Mouse (Mus musculus) midbrain, embryonic 11.5 days (tissue): Measurements from ENCODE around the gene Col12a1. TPM values are rescaled to one million over a fixed set of nuclear protein-coding genes. Genes with fewer than 3 reads are reported as not detected.

Source experiments
- ATAC-seq: fragments of 200-750 bp; cut with Nextera tagmentation; 2 replicates; pipeline ENCODE4 v1.8.0; 2017; ENCODE audit warnings: moderate TSS enrichment, moderate library complexity; ENCODE audit not compliant: low FRiP score
- DNase-seq: peaks from one replicate; pipeline ENCODE4 v3.0.0; 2015; ENCODE audit warnings: low spot score; ENCODE audit errors: missing footprints
- H3K27ac ChIP-seq: fragments of 300-500 bp; sonication (generic); 2 replicates; pipeline ENCODE4 v1.5.1; 2014; ENCODE audit warnings: low read depth, low read length
- H3K27me3 ChIP-seq: fragments of 300-500 bp; sonication (generic); 2 replicates; pipeline ENCODE4 v1.6.1; 2014; ENCODE audit warnings: mild to moderate bottlenecking, low read length, moderate library complexity, mixed read lengths; ENCODE audit not compliant: control insufficient read depth, insufficient read depth
- H3K36me3 ChIP-seq: fragments of 300-500 bp; sonication (generic); 2 replicates; pipeline ENCODE4 v1.6.1; 2014; ENCODE audit warnings: mild to moderate bottlenecking, low read length, moderate library complexity, mixed read lengths; ENCODE audit not compliant: control insufficient read depth, insufficient read depth
- H3K4me1 ChIP-seq: fragments of 300-500 bp; sonication (generic); 2 replicates; pipeline ENCODE4 v1.6.1; 2014; ENCODE audit warnings: low read length; ENCODE audit not compliant: control insufficient read depth, insufficient read depth
- H3K4me2 ChIP-seq: fragments of 300-500 bp; sonication (generic); 2 replicates; pipeline ENCODE4 v1.6.1; 2014; ENCODE audit warnings: mild to moderate bottlenecking, moderate library complexity
- H3K4me3 ChIP-seq: fragments of 300-500 bp; sonication (generic); 2 replicates; pipeline ENCODE4 v1.5.1; 2014; ENCODE audit warnings: low read depth, low read length
- H3K9ac ChIP-seq: fragments of 300-500 bp; sonication (generic); 2 replicates; pipeline ENCODE4 v1.6.1; 2014; ENCODE audit warnings: low read length
- H3K9me3 ChIP-seq: fragments of 300-500 bp; sonication (generic); 2 replicates; pipeline ENCODE4 v1.6.1; 2016; ENCODE audit warnings: low read length; ENCODE audit not compliant: control insufficient read depth
- WGBS: fragments of 180-500 bp; shearing (Covaris S2); extraction: QIAGEN DNeasy Blood & Tissue Kit; methylation state at CpG from one replicate; pipeline ENCODE4 v1.1.7; 2014; 5-methylcytosine and 5-hydroxymethylcytosine counted together
- polyA plus RNA-seq: library from polyadenylated mRNA; unstranded; fragments of >200 nt; fragmentation: Nextera tagmentation; extraction: Ambion mirVana; gene quantifications from 2 replicates; pipeline ENCODE4 v1.2.1, GENCODE M21; 2014

The Col12a1 gene
- polyA plus RNA-seq, result 14.7 and 17.8 TPM in 2 replicates

DNA sequence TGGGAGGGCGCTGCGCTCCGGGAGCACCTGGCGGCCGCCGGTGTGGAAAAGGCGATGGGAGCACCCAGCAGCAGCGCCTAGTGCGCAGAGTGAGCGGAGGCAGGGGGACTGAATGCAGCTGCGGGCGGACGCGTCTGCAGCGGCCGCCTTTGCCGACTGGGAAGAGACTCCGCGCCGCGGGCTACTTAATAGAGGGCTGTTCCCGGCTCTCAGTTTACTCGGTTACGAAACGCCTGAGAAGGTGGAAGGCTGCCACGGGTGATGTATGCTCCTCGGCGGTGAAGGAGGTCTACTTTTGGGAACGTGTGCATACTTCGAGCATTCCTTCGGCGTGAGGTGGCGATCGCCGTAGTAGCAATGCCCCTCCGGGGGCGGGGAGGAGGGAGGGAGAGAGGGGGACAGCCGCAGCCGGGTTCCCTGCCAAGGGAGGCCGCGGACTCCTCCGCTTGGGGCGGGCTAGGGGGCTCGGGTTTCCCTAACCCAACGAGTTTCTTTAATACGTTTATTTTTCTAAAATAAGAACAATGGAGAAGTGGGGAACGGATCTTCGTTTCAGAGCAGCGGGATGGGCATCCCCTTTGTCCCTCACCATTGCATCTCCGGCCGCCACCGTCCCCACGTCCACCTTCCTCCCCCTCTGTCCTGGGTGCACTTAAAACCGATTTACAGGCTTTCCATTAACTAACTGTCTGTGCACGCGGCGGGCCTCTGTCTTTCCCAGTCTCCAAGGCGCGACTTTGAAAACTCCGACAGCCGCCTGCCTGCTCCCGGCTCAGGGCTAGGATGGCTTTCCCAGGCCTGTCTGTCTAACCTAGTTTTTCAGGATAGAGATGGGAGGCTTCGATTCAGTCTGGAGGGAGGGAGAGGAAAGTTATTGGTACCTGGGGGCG is at the start of gene Col12a1:
Gene Col12a1 (minus strand): TSS at position 351 of the 890 bp plus-strand sequence.
- Histone ChIP-seq H3K4me2 (peak within 1 kb of the TSS; percentile 85), H3K9ac (peak within 1 kb of the TSS; percentile 58), H3K4me3 (peak within 1 kb of the TSS; percentile 49), H3K27ac (no peak within 1 kb of the TSS), H3K4me1 (peaks cover 18% of the 10 kb centered on the region; the same call in 1 of the 2 replicates), H3K9me3 (no peaks in the 10 kb centered on the region), H3K36me3 (no peaks in the 10 kb centered on the region), H3K27me3 (peaks cover 40% of the 10 kb centered on the region)
- ATAC-seq, result peak; percentile 57
- under 1% methylated on average over 59 of the region's 64 CpGs for WGBS
- DNase-seq, result peak; percentile 96

DNA sequence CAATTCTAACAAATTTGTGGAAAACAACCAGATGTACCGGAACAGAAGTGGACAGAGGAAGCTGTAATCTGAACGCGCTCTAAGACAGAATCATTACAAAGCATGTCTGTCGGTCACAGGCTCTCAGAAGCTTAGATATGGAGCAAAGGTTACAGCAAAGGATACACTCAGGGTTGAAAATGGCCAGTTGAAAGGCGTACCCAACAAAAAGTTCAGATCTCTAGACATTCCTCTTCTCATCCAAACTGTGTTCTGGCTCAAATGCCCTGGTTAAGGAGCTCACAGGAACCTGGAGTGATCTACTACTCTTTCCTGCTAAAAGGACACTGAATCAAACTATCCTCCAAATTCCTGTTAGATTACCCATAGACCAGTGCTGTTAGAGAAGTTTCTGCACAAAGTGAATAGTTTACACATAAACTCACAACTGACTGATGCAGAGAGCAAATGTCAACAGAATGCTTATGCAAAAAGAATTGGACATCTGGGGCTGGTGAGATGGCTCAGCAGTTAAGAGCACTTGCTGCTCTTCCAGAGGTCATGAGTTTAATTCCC is 48.4 kb upstream of the Col12a1 start:
- WGBS, result 93% methylated on average over 5 of the region's 5 CpGs
- no peak overlapping the region for H3K4me2 ChIP-seq

DNA sequence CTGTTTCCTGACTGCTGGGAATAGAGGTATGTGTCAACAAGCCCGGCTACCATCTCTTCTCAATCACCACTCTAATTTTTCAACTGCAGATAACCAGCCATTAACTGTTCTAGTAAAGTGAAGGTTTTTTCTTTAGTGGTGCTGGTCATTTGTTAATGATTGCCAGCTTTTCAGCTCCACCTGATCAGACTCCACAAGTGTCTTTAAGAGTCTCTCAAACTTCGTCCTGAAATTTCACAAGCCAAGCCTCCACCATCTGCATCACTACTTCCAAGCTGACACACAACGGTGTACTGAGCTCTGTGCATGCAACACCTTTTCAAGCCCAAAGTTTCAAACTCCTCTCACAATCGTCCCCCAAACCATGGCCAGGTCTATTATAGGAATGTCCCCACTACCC is 46.7 kb upstream of the Col12a1 start:
- Histone ChIP-seq H3K27me3 (no peaks in the 10 kb centered on the region), H3K4me2 (no peak overlapping the region), H3K36me3 (no peaks in the 10 kb centered on the region), H3K4me1 (no peaks in the 10 kb centered on the region), H3K9me3 (no peaks in the 10 kb centered on the region), H3K9ac (no peak overlapping the region), H3K27ac (no peak overlapping the region), H3K4me3 (no peak overlapping the region)
- ATAC-seq (no peak), DNase-seq (no peak)
- 79% methylated on average over 4 of the region's 4 CpGs for whole genome bisulfite sequencing

More for the DNA sequence above, 48.4 kb upstream of the Col12a1 start:
- Histone ChIP-seq H3K4me1 (no peaks in the 10 kb centered on the region), H3K27me3 (no peaks in the 10 kb centered on the region), H3K9ac (no peak overlapping the region), H3K27ac (no peak overlapping the region), H3K9me3 (no peaks in the 10 kb centered on the region), H3K4me3 (no peak overlapping the region), H3K36me3 (no peaks in the 10 kb centered on the region)
- ATAC-seq (no peak), DNase-seq (no peak)

DNA sequence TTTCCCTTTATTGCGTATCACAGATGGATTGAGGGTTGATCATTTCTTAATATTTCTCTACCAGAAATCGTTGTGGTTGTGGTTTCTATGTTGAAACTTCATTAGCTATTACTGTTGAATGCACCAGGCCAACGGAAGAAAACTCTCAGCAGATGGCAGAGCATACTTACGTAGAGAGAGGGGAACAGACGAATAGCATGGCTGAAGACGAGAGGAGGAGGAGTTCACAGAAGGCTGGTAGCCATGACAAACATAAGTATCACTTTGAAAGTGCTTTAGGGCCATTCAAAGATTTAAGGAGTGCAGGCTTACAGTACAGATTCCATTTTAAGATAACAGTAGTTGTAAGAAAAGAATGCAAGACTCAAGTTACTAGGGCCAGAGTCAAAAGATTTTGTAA is 43.9 kb upstream of the Col12a1 start:
- no peak overlapping the region for H3K4me2 ChIP-seq
- H3K27me3 ChIP-seq, result no peaks in the 10 kb centered on the region
- H3K27ac ChIP-seq, result no peak overlapping the region
- no peaks in the 10 kb centered on the region for H3K36me3 ChIP-seq
- WGBS, result 87% methylated on average over 6 of the region's 6 CpGs
- no peak overlapping the region for H3K9ac ChIP-seq
- ATAC-seq (no peak), DNase-seq (no peak)
- H3K9me3 ChIP-seq, result no peaks in the 10 kb centered on the region
- no peak overlapping the region for H3K4me3 ChIP-seq
- H3K4me1 ChIP-seq, result peaks cover 2% of the 10 kb centered on the region

DNA sequence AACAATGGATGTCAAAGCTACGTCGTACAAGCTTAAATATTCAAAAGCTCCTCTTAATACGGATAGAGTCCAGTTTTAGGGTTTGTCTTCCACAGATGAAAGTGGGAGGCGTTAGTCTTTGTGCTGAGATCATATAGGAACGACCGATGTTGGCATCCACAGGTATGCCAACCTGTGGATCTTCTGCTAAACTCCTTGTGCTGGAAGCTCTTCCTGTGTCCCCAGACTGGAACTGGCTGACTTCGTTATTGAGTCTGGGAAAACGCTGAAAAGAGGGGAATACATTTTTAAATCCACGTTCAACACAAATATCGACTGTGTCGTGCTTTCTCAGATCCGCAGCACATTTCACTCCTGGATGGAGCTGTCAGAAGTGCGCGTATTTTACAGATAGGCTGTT is 41.4 kb upstream of the Col12a1 start:
- 7% methylated on average over 14 of the region's 14 CpGs for WGBS
- peak overlapping the region; percentile 71 for H3K27ac ChIP-seq
- peaks cover 2% of the 10 kb centered on the region for H3K4me1 ChIP-seq
- no peaks in the 10 kb centered on the region for H3K9me3 ChIP-seq
- peaks cover 3% of the 10 kb centered on the region; the same call in 1 of the 2 replicates for H3K36me3 ChIP-seq
- no peaks in the 10 kb centered on the region for H3K27me3 ChIP-seq
- peak overlapping the region; percentile 72 for H3K4me2 ChIP-seq
- ATAC-seq (peak; percentile 60), DNase-seq (peak; percentile 92)
- H3K9ac ChIP-seq, result peak overlapping the region; percentile 79
- peak overlapping the region; percentile 80 for H3K4me3 ChIP-seq

DNA sequence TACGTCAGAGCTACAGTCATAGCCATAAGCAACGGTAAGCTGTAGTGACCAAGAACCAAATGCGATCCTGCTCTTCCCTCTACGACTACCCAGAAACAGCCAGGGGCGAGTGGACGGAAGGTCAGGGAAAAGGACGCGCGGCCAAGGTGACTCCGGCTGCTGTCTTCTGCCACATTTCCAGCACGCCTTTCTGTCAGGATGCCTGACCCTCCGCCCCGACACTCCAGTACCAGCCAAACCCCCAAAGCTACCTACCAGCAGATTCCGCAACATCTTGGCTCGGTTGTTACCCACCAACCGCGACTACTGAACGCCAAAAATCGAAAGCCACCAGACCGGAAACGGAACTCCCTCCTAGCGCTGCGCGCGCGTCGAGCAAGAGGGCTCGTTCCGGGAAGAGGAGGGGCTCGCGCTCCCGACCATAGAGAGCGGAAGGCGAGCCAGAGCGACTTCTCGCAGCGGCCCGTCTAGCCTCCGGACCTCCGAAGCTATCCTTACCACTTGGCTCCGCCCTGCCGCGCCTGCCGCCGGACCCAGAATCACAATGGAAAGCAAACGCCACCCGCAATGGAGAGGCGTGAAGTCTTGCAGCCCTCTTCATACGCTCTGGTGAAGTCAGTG is 40.9 kb upstream of the Col12a1 start, which contains the start of gene Cox7a2:
Gene Cox7a2 (minus strand): TSS at position 494 of the 621 bp plus-strand sequence.
- no peaks in the 10 kb centered on the region for H3K27me3 ChIP-seq
- H3K4me1 ChIP-seq, result peaks cover 2% of the 10 kb centered on the region
- H3K9me3 ChIP-seq, result no peaks in the 10 kb centered on the region
- ATAC-seq (peak; percentile 99), DNase-seq (peak; percentile 98)
- peak within 1 kb of the TSS; percentile 79 for H3K9ac ChIP-seq
- H3K4me2 ChIP-seq, result peak within 1 kb of the TSS; percentile 72
- WGBS, result under 1% methylated on average over 49 of the region's 49 CpGs
- H3K4me3 ChIP-seq, result peak within 1 kb of the TSS; percentile 80
- H3K36me3 ChIP-seq, result peaks cover 3% of the 10 kb centered on the region; the same call in 1 of the 2 replicates
- H3K27ac ChIP-seq, result peak within 1 kb of the TSS; percentile 71

DNA sequence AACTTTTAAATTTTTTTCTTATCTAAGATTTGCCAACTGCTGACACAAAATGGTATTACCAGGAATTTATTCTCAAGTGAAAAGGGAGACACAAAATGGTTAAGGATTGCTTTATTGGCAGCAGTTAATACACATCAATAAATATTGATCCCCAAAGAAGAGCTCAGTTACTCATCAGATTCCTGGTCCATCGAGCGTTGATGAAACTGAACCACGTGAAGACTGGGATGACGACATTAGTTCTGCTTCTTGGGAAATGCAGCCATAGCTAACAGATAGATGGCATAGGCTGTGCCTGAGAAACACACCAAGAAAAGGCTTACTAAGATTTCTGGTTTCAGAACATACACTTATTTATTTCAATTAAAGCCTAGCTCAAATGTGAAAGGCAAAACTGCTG is 36.7 kb upstream of the Col12a1 start:
- H3K4me3 ChIP-seq, result no peak overlapping the region
- WGBS, result 94% methylated on average over 4 of the region's 4 CpGs
- H3K27ac ChIP-seq, result no peak overlapping the region
- no peak overlapping the region for H3K9ac ChIP-seq
- H3K9me3 ChIP-seq, result no peaks in the 10 kb centered on the region
- H3K4me2 ChIP-seq, result no peak overlapping the region
- ATAC-seq (no peak), DNase-seq (no peak)
- H3K27me3 ChIP-seq, result no peaks in the 10 kb centered on the region
- peaks cover 3% of the 10 kb centered on the region for H3K36me3 ChIP-seq
- H3K4me1 ChIP-seq, result peaks cover 2% of the 10 kb centered on the region

DNA sequence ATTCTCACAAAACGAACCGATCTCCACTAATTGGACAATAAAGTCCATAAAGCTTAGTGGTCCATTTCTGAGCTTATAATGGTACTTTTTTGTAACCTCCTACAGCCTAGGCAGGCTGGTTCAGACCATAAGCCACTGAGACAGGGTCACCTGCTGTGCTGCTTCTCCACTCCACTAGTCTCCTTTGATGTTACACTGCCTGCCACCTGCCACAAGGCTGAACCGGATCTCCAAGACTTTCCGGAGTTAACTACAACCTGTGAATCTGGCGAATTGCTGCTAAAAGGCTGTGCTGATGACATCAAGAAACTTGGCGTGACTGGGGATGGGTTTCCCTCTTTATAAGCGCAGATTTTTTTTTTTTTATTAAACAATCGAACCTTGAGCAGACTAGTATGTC is 33.2 kb upstream of the Col12a1 start:
- H3K9me3 ChIP-seq, result no peaks in the 10 kb centered on the region
- no peaks in the 10 kb centered on the region for H3K4me1 ChIP-seq
- H3K27me3 ChIP-seq, result no peaks in the 10 kb centered on the region
- peaks cover 3% of the 10 kb centered on the region for H3K36me3 ChIP-seq
- H3K9ac ChIP-seq, result no peak overlapping the region
- no peak for DNase-seq
- no peak for ATAC-seq
- WGBS, result 81% methylated on average over 8 of the region's 8 CpGs
- no peak overlapping the region for H3K27ac ChIP-seq
- no peak overlapping the region for H3K4me2 ChIP-seq
- no peak overlapping the region for H3K4me3 ChIP-seq

DNA sequence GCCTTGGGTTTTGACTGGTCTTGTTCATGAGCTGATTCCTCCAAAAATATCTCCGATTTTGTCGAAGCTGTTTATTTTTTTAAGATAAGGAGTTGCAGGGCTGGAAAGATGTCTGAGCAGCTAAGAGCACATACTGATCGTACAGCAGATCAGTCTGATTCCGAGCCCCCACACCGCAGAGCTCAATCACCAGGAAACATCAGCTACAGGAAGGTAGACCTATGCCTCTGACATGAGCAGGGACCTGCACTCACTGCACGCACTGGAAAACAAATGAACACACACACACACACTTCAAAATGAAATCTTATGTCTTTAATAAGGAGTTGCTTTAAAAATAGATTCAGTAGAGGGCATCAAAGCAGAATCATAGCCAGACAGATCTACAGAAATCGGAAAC is 32.1 kb upstream of the Col12a1 start:
- H3K4me3 ChIP-seq, result no peak overlapping the region
- H3K36me3 ChIP-seq, result peaks cover 3% of the 10 kb centered on the region
- H3K9me3 ChIP-seq, result no peaks in the 10 kb centered on the region
- H3K9ac ChIP-seq, result no peak overlapping the region
- 85% methylated on average over 7 of the region's 7 CpGs for WGBS
- no peak overlapping the region for H3K27ac ChIP-seq
- no peaks in the 10 kb centered on the region for H3K4me1 ChIP-seq
- ATAC-seq (no peak), DNase-seq (no peak)
- no peaks in the 10 kb centered on the region for H3K27me3 ChIP-seq
- no peak overlapping the region for H3K4me2 ChIP-seq
